Mouse (Mus musculus) c-Kit-positive CD71-negative TER-119-negative erythroid progenitor cells, embryonic 14.5 days (primary cell): ENCODE measurements at regions not wholly inside any gene's neighbourhood (a gene's known extent, or its start where the extent isn't known, plus 50 kb on each side); places are given as distances from the start of the nearest gene placed in this dataset.

ENCODE experiments used
- DNase-seq: peaks from one replicate; pipeline ENCODE4 v3.0.0-alpha.2; 2013; ENCODE audit warnings: low read depth

DNA sequence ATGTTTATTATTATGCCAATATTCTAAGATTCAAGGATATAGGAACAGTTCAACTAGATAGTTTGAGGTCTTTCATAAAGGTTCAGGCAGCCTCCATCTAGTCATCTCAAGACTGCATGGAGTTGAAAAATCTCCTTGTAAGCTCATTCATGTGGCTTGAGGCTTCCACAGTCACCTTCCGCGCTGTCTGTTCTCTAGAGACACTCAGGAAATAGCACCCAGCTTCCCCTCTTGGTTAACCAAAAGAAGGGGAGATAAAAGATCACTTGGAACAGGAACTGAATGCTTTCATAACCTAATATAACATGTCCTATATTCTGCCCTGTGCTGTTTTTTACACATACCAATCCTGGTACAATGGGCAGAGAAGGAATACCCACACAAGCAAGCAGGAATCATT, 206.3 kb upstream of the Ercc4 start:
- DNase-seq = peak; percentile 10

DNA sequence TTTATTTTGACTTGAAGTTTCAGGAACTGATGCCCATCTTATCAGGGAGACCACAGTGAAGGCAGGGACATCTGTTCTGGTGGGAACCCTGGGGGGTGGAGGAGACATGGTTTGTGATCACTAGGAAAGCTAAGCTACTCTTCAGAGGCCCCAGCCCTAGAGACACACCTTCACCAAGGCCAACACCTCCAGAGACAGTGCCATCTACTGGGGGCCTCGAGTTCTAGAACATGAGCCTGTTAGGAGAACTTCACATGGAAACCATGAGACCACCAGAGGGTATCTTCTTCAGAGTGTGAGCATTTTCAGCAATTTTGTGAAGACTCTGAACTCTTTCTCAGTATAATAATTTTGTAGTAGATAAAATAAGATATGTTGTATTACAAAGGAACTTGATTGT, 204.5 kb upstream of the Ercc4 start:
- no peak for DNase-seq

DNA sequence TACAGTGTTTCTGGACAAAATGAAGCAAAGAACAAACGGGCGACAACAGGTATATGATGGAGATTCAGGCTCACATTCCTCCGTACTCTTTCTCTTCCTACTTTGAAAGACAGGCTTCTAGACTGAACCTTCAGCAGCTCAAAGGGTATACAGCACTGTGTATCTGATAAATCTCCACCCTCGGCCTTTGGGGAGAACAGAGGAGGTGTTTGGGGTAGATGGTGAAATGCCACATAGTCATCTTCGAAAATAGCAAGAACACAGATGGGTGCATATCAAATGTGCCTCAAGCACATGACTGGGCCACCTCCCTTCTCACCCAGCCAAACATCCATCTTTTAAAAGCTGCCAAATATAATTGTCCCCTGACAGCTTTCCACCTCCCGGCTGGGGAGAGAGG, 184.8 kb upstream of the Ercc4 start:
- no peak for DNase-seq

DNA sequence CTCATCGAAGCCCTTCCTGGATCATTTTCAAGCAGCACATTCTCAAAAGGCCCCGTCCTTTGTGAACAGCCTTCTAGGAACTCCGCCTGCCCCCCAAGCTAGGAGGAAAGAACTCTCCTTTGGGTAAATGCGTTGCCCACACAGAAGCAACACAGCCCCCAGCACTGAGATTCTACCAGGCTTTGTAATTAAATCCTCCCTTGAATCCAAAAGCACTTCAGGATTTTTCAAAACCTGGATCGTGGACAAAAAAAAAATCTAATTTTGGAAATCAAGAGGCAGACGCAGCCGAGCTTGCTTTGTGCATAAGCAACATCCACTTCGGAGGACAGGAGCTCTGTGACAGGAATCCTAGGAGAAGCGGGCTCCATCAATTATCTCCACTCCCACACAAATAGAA, 183.6 kb upstream of the Ercc4 start:
- DNase-seq = no peak

DNA sequence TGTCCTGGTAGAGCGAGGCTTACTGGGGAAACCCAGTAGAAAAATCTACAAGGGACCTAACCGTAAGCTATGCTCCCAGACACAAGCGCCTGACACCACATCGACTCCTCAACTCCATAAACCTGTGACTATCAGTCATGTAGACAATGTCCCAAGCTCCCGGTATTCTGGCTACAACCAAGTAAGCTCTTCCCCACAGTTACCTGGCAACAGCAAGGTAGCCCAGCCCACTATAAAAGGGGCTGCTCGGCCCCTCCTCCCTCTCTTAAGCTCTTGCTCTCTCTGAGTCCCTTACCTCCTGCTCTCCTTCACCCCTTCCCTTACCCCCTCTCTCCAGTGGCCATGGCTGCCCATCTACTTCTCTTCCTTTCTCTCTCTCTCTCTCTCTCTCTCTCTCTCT, 178.4 kb upstream of the Ercc4 start:
- no peak for DNase-seq

DNA sequence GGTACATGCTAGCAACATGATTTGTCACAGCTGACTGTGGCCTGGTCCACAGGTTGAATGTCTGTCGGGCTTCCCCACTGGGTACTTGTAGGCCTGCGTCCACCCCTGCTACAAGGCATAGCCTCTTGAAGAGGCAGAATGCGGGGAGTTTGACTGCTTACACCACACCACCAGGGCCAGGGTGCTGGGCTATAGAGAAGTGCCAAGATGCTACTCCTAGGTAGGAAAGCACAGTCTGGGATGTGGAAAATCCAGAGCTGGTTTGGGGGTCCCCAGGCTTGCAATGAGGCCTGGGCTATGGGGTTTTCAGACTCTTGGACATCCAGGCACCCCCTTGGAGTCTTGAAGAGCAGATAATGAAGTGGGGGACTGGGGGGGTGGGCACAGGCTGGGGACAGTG, 176.5 kb upstream of the Ercc4 start:
- DNase-seq = no peak

DNA sequence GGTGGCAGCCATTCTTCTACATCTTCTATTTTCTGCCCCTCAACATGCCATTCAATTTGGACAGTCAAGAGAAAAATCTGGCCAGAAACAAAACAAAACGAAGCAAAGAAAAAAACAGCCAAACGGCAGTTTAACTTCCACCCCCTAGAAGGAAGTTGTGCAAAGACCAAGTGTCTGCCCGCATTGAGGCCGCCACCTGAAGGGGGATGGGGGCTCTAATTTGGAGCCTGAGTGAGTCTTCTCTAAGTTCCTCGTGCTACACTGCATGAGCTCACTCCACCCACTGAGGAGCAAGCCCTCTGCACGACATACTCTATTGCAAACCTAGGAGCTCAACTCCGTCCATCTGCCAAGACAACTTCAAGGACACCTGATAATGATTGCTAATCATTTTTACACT, 174.9 kb upstream of the Ercc4 start:
- DNase-seq = peak; percentile 16

DNA sequence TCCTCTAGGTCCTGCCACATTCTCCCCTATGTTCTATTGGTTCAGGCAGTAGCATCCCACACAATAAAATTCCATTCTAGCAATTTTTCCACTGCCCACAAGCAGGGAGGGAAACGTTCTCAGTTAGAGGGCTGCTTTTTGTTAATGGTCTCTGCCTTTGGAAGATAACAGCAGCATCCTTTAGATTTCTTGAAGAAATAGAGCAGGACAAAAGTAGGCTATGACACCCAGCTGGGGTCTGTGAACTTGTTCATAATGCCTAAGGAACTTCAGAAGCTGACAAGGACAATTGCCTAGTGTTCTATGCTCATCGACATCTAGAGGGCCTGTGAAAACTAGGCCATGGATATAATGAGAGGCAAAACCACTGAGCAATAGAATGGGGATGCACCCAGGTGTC, 174.2 kb upstream of the Ercc4 start:
- DNase-seq = no peak

DNA sequence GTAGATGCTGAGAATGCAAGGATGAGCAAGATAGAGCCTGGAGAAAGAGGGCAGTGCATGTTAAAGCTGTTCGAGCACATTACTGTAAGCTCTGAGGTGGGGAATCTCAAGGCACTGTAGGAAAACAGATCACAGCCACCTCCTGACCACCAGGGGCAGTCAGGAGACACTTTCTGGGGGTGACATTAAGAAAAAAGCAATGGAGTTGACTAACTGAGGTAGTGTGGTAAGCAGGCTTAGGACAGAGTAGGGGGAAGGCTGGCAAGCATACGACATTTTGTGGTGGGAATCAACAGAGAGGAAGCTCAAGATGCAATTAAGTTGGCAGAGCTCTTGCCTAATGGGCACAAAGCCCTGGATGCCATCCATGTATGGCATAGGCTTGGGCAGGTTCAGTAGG, 172.9 kb upstream of the Ercc4 start:
- DNase-seq = no peak

DNA sequence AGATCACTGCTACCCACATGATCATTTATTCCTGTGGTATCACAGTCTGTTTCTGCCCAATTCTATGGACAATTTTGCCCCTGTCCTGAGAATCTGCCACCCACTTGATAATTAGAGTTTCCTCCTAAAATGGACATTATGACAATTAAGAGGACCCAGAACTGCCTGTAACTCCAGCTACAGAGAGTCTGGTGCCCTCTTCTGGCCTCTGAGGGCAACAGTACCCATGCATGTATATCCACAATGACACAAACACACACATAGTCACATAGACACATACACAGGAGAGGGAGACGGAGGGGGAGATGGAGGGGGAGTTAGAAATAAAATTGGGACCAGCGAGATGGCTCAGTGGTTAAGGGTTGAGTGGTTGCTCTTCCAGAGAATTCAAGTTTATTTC, 170.9 kb upstream of the Ercc4 start:
- DNase-seq = no peak

DNA sequence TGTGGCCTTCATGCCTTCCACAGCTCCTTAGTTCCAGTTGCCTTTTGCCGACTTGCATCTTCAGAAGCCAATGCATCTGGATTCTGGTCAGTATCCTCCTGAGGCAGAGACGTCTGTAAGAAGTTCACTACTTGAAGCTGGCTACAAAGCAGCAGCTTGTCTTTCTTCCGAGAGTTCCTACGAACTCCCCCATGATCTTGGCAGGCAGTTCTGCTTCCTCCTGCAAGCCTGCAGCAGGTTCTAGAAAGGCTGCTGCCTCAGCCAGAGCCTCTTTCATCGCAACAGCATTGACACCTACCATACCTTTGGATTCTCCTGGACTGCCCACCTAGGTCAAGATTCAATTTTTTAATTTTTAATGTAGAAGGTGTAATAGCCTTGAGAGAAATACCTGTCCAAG, 158.3 kb upstream of the Ercc4 start:
- no peak for DNase-seq

DNA sequence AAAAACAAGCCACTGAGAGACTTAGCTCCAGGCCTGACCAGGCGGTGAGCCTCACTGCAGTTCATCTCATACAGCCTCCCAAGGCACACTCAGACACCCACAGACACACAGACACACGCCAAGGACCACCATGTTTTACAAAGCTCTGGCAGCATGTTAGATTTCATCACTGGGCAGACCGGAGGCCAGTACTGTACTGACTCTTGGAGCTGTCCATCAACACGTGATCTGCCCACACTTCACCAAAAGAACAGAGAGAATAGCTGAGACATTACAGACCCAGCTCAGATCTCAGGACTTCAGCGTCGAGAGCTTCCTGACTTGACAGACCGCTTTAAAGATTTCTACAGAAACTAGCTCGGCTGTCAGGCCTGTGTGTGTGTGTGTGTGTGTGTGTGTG, 155.5 kb upstream of the Ercc4 start:
- no peak for DNase-seq

DNA sequence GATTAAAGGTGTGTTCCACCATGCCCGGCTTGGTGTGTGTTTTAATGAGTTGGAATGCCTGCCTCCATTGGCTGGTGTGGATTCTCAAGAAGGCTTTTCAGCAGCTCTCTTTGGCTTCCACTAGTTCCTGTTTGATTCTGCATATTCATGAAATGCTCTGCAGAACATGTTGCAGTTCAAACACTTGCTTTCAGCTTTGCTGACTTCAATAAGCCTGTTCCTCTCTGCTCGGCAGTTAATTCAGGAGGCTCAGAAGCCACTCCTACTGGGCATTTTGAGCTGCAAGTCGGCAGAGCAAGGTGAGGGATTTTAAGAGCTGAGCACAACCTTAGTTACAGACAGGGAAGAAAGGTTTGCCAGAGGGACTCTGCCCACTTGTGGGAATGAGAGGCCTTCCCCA, 153.1 kb upstream of the Ercc4 start:
- no peak for DNase-seq

DNA sequence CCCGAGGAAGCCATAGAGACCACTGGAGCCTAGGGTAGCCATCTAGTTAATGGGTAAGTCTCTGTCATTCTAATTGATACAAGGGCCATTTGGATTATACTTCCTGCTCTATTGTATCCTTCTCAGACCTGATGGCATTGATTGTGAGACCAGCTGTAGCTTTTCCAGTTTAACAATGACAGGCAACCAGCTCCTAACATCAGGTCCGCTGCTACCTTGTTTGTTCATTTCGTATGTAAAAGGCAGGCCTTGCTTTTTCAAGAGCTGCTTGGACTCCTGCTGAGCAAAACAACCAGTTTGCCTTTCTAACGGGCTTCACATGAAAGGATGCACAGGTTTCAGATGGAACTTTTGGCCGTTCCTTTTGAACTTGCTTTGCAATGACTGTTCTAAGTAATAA, 148.6 kb upstream of the Ercc4 start:
- no peak for DNase-seq

DNA sequence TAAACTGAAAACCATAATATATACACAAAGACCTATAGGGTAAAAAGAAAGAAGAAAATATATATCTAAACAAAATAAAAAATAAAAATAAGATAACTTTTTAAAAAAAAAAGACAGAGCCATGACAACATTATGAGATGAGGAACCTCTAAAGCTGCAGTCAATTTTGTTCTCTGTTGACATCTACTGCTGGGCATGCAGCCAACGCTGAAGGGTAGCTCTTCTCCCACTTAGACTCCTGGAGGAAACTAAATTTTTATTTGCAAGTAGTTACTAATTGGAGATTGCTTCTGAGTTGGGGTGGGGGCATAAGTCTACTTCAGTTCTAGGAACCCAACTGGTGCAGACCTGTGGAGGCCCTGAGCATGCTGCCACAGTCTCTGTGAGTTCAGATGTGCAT, 126.8 kb upstream of the Ercc4 start:
- DNase-seq = no peak

DNA sequence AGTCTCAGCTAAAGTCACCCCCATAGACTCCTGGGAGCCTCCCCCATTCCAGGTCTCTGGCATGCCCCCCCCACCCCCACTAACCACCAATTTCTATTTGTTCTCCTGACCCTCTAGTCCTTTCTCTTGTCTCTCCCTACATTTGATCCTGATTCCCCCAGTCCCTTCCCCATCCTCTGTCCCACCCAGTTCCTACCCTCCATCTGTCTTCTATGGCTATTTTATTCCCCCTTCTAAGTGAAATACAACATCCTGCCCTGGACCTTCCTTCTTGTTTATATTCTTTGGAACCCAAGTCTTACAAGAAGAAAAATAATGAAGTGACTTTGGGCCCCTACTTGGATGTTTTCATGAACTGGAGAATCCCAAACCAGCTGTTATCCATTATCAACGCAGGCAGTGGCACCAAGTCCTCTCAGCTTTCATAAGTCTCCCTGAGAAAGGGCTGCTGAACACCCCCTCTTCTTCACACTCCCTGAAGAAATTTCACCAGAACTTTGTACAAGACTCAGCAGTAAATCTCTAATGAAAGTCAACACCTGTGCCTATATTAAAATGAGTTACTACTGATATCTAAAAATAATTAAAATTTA, 108.1 kb upstream of the Ercc4 start:
- DNase-seq = no peak

DNA sequence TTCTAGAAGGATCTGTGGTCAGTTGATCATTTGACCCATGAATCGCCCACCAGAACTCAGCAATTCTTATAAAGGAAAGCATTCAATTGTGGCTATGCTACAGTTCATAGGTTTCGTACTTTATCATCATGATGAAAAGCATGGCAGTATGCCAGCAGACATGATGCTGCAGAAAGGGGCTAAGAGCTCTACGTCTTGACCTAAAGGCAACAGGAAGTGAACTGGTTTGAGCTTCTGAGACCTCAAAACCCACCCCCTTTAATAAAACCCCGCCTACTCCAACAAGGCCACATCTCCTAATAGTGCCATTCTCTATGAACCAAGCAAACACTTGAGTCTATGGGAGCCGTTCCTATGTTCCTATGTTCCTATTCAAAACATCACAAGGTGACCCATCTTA, 96.6 kb upstream of the Ercc4 start:
- no peak for DNase-seq

DNA sequence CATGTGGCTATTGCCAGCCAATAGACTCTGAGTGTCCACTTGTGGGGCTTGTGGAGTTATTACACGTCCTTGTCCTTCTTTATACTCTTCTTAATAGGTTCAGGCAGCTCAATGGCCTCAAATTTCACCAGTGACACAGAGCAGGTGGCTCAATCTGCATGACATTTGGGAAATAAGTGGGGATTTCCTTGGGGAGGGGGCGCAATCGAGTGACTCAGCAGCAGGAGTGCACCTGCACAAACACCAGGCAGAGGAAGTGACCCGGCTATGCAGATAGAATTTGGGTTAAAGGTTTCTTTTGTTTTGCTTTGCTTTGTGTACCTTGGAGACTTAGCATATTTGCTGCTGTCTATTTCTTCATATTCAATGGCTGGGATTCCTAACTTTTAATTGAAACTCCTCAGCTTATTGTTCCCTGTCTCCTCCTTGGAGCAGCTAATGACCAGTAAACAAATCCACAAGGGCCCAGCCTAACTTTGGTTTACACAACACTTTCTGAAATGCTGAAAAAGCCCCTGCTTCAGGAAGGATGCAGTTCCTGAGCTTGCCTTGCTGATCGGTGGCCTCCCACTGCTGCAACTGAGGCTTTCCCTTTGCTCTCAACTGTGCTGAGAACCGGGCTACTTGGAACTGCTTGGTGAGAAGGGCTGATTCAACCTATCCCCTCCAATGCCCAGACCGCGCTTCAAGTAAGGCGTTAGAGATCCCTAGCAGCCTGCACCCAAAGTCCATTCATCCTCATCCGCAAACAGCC, 95.4 kb upstream of the Ercc4 start:
- DNase-seq = no peak

DNA sequence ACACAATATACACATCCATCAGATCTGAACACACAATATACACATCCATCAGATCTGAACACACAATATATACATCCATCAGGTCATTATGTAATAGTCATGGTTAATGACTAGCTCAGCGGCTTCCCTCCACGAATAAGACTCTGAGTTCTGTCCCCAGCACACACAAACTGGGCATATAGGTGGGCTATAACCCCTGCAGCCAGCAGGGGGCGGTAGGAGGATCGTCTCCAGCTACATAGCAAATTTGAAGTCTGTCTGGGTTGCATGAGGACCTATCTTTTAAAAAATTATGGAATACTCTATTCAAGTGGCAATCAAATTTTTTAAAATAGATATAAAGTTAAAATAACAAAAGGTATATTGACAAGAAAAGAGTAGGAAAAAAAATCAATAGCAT, 86.6 kb upstream of the Ercc4 start:
- no peak for DNase-seq

DNA sequence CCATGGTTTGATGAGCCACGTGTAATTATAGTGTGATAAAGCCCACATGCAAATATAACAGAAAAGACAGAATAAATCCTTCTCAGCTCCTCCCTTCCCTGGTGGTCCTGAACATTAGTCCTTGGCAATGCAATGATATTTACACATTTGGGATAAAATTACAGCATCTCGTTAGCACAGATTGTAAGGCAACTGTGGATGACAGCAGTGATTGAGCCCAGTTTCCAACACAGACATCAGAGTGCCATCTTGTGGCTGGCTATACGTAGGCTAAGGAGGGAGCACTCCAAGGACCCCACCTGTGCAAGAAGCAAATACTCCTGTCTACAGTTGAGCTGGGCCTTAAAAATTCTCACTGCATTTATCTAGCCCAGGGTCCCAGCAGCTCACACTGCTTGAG, 84.1 kb upstream of the Ercc4 start:
- DNase-seq = no peak

DNA sequence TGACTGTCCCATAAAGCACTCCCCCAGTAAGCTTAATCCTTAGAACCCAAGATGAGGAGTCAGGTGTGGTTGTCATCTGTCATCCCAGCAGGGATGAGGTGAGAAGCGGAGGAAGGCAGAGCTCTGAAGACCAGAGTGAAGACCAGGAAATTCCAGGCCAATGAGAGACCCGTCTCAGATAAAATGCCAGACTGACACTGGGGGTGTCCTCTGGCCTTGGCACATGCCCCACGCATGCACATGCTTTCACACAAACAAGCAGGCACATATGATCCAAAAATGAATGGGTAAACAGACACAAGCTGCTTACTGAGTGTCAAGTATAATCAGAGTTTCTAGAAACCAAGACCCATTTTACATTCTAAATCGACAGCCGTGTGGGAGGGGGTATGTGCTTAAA, 75.3 kb upstream of the Ercc4 start:
- DNase-seq = no peak

DNA sequence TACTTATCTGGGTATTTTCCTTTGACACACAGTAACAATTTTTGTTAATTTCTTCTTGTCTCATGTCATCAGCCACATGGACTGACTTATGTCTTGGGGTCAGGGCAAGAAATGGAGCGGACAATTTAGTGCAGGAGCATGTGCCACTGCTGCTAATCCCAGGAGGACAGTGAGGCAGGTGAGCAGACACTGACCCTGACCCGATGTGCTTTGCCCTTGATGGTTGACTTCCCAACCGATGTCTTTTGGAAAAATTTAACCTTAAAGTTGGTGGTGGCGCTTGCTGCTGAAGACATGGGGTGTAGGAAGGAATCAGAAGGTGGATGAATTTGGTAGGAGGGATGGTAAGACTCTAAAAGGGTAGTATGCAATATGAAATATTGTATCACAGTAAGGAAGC, 72.9 kb upstream of the Ercc4 start:
- DNase-seq = no peak

DNA sequence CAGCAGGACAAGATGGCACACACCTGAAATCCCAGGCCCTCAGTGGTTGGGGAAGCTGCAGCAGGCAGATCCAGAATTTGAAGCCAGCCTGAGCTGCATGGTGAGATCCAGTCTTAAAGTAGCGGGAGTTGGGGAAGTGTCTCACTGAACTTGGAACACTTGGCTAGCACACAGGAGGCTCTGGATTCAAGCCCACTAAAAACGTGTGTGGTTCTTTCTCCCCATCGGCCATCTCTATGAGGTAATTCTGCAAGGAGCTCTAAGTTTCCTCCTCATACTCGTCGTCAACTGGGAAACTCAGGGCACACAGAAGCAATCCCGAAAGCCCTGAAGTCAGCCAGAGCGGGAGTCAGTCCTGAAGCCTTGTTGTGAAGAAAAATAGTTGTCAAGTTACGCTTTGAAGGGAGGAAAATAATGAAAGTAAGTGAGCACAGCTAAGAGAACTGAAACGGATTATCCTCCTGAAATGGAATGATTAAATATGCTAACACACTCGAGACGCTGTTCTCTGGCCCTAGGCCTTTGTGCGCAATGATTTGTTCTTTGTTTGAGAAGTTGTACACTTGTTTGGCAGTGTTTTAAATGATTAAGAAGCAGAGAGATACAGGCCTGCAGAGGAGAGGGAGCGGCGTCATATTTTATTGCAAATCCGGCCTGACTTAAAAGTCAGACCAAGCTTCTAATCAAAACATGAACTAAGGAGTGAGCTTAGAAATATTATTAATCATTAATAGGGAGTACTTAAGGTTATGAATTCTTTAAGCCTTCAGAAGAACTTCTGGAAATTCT, 69.0 kb upstream of the Ercc4 start:
- no peak for DNase-seq

DNA sequence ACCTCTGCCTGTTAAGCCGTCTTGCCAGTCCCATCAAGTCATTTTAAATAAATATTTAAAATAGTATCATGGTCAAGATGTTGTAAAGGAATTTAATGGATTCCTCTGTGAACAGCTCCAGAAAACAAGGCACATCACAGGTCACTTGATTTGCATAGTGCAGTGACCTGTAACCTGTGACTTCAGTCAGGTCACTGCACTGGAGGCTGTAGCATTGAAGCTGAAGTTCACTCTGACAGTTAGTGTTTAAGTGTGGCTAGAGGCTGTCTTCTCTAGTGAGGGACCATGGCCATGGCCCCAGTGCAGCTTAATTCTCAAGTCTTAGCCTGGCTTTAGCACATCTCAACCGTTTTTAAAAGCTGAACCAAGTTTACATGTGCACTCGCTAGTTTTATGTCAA, 68.1 kb upstream of the Ercc4 start:
- no peak for DNase-seq
